Mouse (Mus musculus) MEL (cell line): ENCODE measurements at regions not wholly inside any gene's neighbourhood (a gene's known extent, or its start where the extent isn't known, plus 50 kb on each side); places are given as distances from the start of the nearest gene placed in this dataset.

ENCODE experiments used
- CTCF ChIP-seq, 3 experiments: IDR thresholded peaks in 2 of 3; conservative IDR thresholded peaks in 1 of 3; 2 replicates each; pipeline ENCODE4 v1.5.1; 2011 to 2012; ENCODE audit warnings: low read length in 3 of 3, low read depth in 2 of 3, mild to moderate bottlenecking in 2 of 3, improper control_type of control experiment in 1 of 3, inconsistent platforms in 1 of 3, mixed read lengths in 1 of 3, moderate library complexity in 1 of 3; ENCODE audit not compliant: control insufficient read depth in 1 of 3, insufficient read depth in 1 of 3, poor library complexity in 1 of 3, severe bottlenecking in 1 of 3
- EP300 ChIP-seq, 2 experiments: IDR thresholded peaks; 2 replicates each; pipeline ENCODE4 v1.6.1; 2011; ENCODE audit warnings: improper control_type of control experiment in 2 of 2, low read length in 2 of 2, low read depth in 1 of 2, mild to moderate bottlenecking in 1 of 2
- JUND ChIP-seq: IDR thresholded peaks from 2 replicates; pipeline ENCODE4 v1.6.1; 2011; ENCODE audit warnings: low read depth, mild to moderate bottlenecking, improper control_type of control experiment, low read length
- MAX ChIP-seq: IDR thresholded peaks from 2 replicates; pipeline ENCODE4 v1.6.1; 2011; ENCODE audit warnings: low read length, improper control_type of control experiment
- MXI1 ChIP-seq: IDR thresholded peaks from 2 replicates; pipeline ENCODE4 v1.6.1; 2011; ENCODE audit warnings: mild to moderate bottlenecking, low read depth, low read length, improper control_type of control experiment
- NELFE ChIP-seq: IDR thresholded peaks from 2 replicates; pipeline ENCODE4 v1.6.1; 2011; ENCODE audit warnings: low read depth, low read length, improper control_type of control experiment
- POLR2A ChIP-seq, 2 experiments: IDR thresholded peaks; 2 replicates each; pipeline ENCODE4 v1.6.1; 2011 to 2012; ENCODE audit warnings: low read length in 2 of 2, mild to moderate bottlenecking in 2 of 2, control low read depth in 1 of 2, improper control_type of control experiment in 1 of 2, low read depth in 1 of 2, moderate library complexity in 1 of 2; ENCODE audit not compliant: control insufficient read depth in 1 of 2, insufficient read depth in 1 of 2, poor library complexity in 1 of 2
- RAD21 ChIP-seq: IDR thresholded peaks from 2 replicates; pipeline ENCODE4 v1.6.1; 2011; ENCODE audit warnings: mild to moderate bottlenecking, low read depth, low read length, improper control_type of control experiment
- SIN3A ChIP-seq: IDR thresholded peaks from 2 replicates; pipeline ENCODE4 v1.6.1; 2012; ENCODE audit warnings: low read length, improper control_type of control experiment, inconsistent platforms
- TAL1 ChIP-seq: IDR thresholded peaks from 2 replicates; pipeline ENCODE4 v1.6.1; 2012; ENCODE audit warnings: mild to moderate bottlenecking, inconsistent platforms, low read length, moderate library complexity, mixed read lengths
- TCF12 ChIP-seq: IDR thresholded peaks from 2 replicates; pipeline ENCODE4 v1.6.1; 2014; ENCODE audit warnings: low read depth, mild to moderate bottlenecking, inconsistent platforms, low read length, improper control_type of control experiment, moderate library complexity
- ZKSCAN1 ChIP-seq: IDR thresholded peaks from 2 replicates; pipeline ENCODE4 v1.6.1; 2012; ENCODE audit warnings: low read depth, mild to moderate bottlenecking, inconsistent platforms, low read length, improper control_type of control experiment, moderate library complexity
- ZMIZ1 ChIP-seq: IDR thresholded peaks from 2 replicates; pipeline ENCODE4 v1.6.1; 2012; ENCODE audit warnings: low read depth, mild to moderate bottlenecking, inconsistent platforms, low read length, improper control_type of control experiment, moderate library complexity

GRCm38 (mm10) chr2:128512852-128513251 lies 78.2 kb upstream of the Spdye4c start:
- TF ChIP-seq CTCF (IDR thresholded peaks at IDR 0.05 in 2 of 3, conservative IDR thresholded peaks at IDR 0.05 in 1 of 3; ENCODE audit: control insufficient read depth in 1 of 3, insufficient read depth in 1 of 3, low read depth in 2 of 3, low read length in 3 of 3, poor library complexity in 1 of 3, severe bottlenecking in 1 of 3) (no peak), MXI1 (no peak), ZMIZ1 (no peak), JUND (no peak), EP300 (IDR thresholded peaks at IDR 0.05; ENCODE audit: low read depth in 1 of 2, low read length in 2 of 2) (no peak), MAX (no peak), SIN3A (no peak), ZKSCAN1 (no peak), TCF12 (no peak), TAL1 (no peak), NELFE (no peak), RAD21 (no peak), POLR2A (IDR thresholded peaks at IDR 0.05; ENCODE audit: control insufficient read depth in 1 of 2, insufficient read depth in 1 of 2, low read depth in 1 of 2, low read length in 2 of 2, poor library complexity in 1 of 2) (no peak)
